Mouse (Mus musculus) liver, embryonic 13.5 days (tissue): ENCODE measurements around the gene Tspan9. TPM values are rescaled to one million over a fixed set of nuclear protein-coding genes. Genes with fewer than 3 reads are reported as not detected.

Source experiments
- ATAC-seq: fragments of 200-750 bp; cut with Nextera tagmentation; 2 replicates; pipeline ENCODE4 v1.8.0; 2017; ENCODE audit warnings: low read depth, mild to moderate bottlenecking, moderate number of reproducible peaks, moderate library complexity
- DNase-seq: peaks from one replicate; pipeline ENCODE4 v3.0.0; 2022
- H3K27ac ChIP-seq: fragments of 300-500 bp; sonication (generic); 2 replicates; pipeline ENCODE4 v1.5.1; 2015; ENCODE audit warnings: moderate library complexity, mild to moderate bottlenecking, inconsistent platforms
- H3K27me3 ChIP-seq: fragments of 300-500 bp; sonication (generic); 2 replicates; pipeline ENCODE4 v1.6.1; 2015; ENCODE audit warnings: mild to moderate bottlenecking, inconsistent platforms
- H3K36me3 ChIP-seq: fragments of 300-500 bp; sonication (generic); 2 replicates; pipeline ENCODE4 v1.6.1; 2015; ENCODE audit warnings: mild to moderate bottlenecking, inconsistent platforms
- H3K4me1 ChIP-seq: fragments of 300-500 bp; sonication (generic); replicated peaks from 2 replicates; pipeline ENCODE4 v1.6.1; 2015; ENCODE audit warnings: inconsistent platforms
- H3K4me2 ChIP-seq: fragments of 300-500 bp; sonication (generic); 2 replicates; pipeline ENCODE4 v1.6.1; 2015; ENCODE audit warnings: inconsistent platforms, mild to moderate bottlenecking, moderate library complexity
- H3K4me3 ChIP-seq: fragments of 300-500 bp; sonication (generic); replicated peaks from 2 replicates; pipeline ENCODE4 v1.5.1; 2015; ENCODE audit warnings: mild to moderate bottlenecking, inconsistent platforms
- H3K9ac ChIP-seq: fragments of 300-500 bp; sonication (generic); 2 replicates; pipeline ENCODE4 v1.6.1; 2015; ENCODE audit warnings: mild to moderate bottlenecking, inconsistent platforms
- H3K9me3 ChIP-seq: fragments of 300-500 bp; sonication (generic); replicated peaks from 2 replicates; pipeline ENCODE4 v1.6.1; 2016; ENCODE audit warnings: inconsistent platforms
- WGBS: fragments of 180-500 bp; shearing (Covaris S2); methylation state at CpG from one replicate; pipeline ENCODE4 v1.1.7; 2015; ENCODE audit not compliant: insufficient replicate concordance; 5-methylcytosine and 5-hydroxymethylcytosine counted together
- polyA plus RNA-seq: library from polyadenylated mRNA; unstranded; fragments of >200 nt; fragmentation: Nextera tagmentation; extraction: Ambion mirVana; gene quantifications from 2 replicates; pipeline ENCODE4 v1.2.1, GENCODE M21; 2015

Gene Tspan9
- polyA plus RNA-seq, 1 experiment from 2014 or later = 16.9 TPM

DNA sequence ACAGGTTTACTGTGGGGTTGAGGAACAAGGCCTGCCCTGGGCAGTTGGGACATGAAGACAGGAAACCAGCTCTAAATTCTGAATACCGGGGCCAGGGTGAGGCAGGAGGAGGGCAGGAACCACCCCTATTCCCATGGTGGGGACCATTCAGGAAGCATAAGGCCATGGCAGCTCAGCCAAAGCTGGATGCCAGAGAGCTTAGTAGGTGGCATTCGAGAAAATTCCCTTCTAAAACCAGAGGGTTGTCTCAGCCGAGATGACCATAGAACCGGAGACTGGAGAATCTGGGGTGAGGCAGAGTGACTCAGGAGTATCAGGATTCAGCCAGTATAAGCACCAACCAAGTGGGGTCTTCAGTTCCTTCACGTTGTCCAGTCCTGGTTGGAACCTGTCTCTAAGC, 171.5 kb downstream of the Tspan9 start:
- Histone ChIP-seq H3K4me2 (no peak overlapping the region), H3K27me3 (no peaks in the 10 kb centered on the region), H3K9ac (no peak overlapping the region), H3K4me1 (no peaks in the 10 kb centered on the region), H3K27ac (no peak overlapping the region), H3K9me3 (no peaks in the 10 kb centered on the region), H3K36me3 (no peaks in the 10 kb centered on the region), H3K4me3 (no peak overlapping the region)
- WGBS = 59% methylated on average over 5 of the region's 5 CpGs
- ATAC-seq = no peak
- DNase-seq = no peak

DNA sequence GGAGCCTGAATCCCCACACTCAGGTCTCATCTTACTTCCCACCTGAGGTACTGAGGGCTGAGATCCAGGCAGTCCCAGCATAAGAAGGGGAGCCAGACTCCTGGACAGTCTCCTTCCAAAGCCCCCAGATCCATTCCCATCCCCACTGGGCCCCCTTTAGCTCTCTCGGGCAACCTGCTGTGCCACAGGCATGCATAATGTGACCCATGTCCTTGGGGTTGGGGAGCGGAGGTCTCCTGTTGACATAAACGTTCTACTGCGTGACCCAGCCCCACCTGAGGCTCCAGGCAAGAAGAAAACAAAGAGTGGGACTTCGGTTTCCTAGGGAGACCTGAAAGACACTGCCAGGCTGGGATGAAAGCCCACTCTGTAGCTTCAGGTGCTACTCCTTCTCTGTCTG, 172.5 kb downstream of the Tspan9 start:
- Histone ChIP-seq H3K27me3 (no peaks in the 10 kb centered on the region), H3K27ac (no peak overlapping the region), H3K4me3 (no peak overlapping the region), H3K4me2 (no peak overlapping the region), H3K36me3 (no peaks in the 10 kb centered on the region), H3K9ac (no peak overlapping the region), H3K4me1 (no peaks in the 10 kb centered on the region), H3K9me3 (no peaks in the 10 kb centered on the region)
- DNase-seq = no peak
- ATAC-seq = no peak
- 49% methylated on average over 5 of the region's 5 CpGs for WGBS

DNA sequence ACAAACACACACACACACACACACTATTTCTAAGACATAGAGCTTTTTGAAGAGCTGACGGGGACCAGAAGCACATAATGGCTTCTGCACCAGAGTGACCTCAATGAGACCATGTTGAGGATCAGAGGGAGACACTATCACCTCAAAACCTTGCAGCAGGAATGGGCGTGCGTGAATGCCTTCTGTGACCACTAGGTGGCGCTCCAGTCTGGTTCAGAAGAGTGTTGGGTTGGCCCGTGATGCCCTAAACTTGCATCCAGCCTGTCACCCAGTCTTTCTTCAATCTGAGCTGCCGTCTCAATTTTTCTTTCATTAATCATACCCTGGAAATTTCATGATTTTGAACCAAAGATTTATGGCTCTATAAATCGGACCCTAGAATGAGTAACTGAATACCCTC, 173.3 kb downstream of the Tspan9 start:
- Histone ChIP-seq H3K27ac (no peak overlapping the region), H3K4me1 (no peaks in the 10 kb centered on the region), H3K27me3 (no peaks in the 10 kb centered on the region), H3K4me2 (no peak overlapping the region), H3K36me3 (peaks cover 4% of the 10 kb centered on the region; the same call in 1 of the 2 replicates), H3K9me3 (no peaks in the 10 kb centered on the region), H3K4me3 (no peak overlapping the region), H3K9ac (no peak overlapping the region)
- DNase-seq (peak; percentile 18), ATAC-seq (no peak)
- 8% methylated on average over 7 of the region's 7 CpGs for WGBS

DNA sequence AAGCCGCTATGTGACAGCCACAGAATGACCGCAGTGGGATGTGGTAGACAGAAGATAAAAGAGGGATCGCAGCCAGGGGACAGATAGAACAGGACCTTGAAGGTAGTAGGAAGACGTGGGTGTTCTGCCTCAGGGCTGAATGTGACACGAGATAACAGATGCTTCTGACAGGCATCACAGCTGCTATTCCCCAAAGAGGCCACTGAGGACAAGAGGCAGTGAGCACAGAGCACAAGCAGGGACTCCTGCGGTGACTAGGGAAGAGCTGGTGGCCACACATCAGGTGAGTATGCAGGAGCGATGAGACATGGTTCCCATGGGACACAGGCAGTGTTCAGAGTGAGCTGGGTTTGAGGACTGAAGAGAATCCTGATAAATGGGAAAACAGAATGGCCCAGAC, 173.7 kb downstream of the Tspan9 start:
- H3K9ac ChIP-seq = no peak overlapping the region
- H3K4me1 ChIP-seq = no peaks in the 10 kb centered on the region
- DNase-seq = no peak
- no peak overlapping the region for H3K4me3 ChIP-seq
- no peak for ATAC-seq
- 30% methylated on average over 7 of the region's 7 CpGs for WGBS
- no peaks in the 10 kb centered on the region for H3K27me3 ChIP-seq
- no peak overlapping the region for H3K27ac ChIP-seq
- no peaks in the 10 kb centered on the region for H3K9me3 ChIP-seq
- no peak overlapping the region for H3K4me2 ChIP-seq
- H3K36me3 ChIP-seq = peaks cover 7% of the 10 kb centered on the region; the same call in 1 of the 2 replicates

DNA sequence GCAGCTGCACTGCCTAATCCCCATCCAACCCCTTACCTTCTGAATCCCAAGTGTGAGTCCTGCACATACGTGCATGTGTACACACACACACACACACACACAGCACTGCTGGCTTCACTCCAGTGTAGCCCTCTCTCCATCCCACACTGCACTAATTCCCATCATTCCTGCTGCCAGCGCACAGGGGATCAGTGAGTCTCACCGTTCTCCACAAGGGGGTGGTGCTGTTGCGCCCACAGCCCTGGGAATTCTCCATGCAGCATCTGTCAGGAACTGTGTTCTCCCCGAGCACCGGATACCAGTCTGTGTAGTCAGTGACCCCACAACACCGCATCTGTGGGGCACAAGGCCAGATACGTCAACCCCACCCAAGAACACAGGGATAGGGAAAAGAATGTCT, 177.9 kb downstream of the Tspan9 start:
- ATAC-seq = no peak
- no peak for DNase-seq
- WGBS = 67% methylated on average over 8 of the region's 8 CpGs
- Histone ChIP-seq H3K36me3 (peaks cover 9% of the 10 kb centered on the region; the same call in 1 of the 2 replicates), H3K4me1 (no peaks in the 10 kb centered on the region), H3K4me3 (no peak overlapping the region), H3K27ac (no peak overlapping the region), H3K27me3 (no peaks in the 10 kb centered on the region), H3K9ac (no peak overlapping the region), H3K9me3 (no peaks in the 10 kb centered on the region), H3K4me2 (no peak overlapping the region)

DNA sequence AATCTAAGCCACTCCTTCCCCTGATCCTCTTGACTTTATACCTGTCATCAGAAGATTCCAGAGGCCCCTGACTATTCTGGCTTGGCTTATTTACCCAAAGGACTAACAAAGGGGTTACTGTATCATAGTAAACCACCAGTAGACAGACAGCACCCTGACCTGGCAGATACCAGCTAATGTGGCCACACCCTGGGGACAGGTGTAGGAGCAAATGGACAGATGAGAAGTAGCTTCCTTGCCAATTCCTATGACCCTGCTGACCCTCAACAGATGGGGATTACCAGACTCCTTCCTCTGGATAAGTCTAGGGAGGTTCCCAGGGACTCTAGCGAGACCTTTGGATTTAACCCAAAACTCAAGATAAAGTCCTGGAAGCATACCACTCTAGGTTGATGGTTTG, 183.2 kb downstream of the Tspan9 start:
- Histone ChIP-seq H3K27ac (no peak overlapping the region), H3K27me3 (no peaks in the 10 kb centered on the region), H3K9me3 (no peaks in the 10 kb centered on the region), H3K4me1 (no peaks in the 10 kb centered on the region), H3K9ac (no peak overlapping the region), H3K4me3 (no peak overlapping the region), H3K4me2 (no peak overlapping the region), H3K36me3 (peaks cover 6% of the 10 kb centered on the region; the same call in 1 of the 2 replicates)
- WGBS = 86% methylated on average over 1 of the region's 1 CpGs
- ATAC-seq (no peak), DNase-seq (no peak)

DNA sequence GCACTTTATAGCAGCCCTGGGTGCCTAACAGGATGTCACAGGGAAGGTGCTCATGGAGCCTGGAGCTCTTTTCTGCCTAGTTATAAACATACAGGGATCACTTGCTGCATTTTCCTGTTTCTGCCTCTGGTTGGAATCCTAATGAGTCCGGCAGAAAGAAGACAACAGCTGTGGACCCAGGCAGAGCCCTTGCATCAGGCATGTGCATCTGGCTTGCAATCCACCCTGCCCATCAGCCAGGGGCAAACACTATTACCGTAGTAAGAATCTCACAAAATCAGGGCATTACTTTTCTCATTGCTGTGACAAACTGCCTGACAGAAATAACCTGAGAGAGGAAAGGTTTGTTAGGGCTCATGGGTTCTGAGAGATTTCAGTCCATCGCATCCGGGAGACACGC, 187.2 kb downstream of the Tspan9 start:
- H3K4me2 ChIP-seq = no peak overlapping the region
- ATAC-seq = no peak
- no peaks in the 10 kb centered on the region for H3K9me3 ChIP-seq
- no peaks in the 10 kb centered on the region for H3K36me3 ChIP-seq
- H3K27me3 ChIP-seq = no peaks in the 10 kb centered on the region
- no peak overlapping the region for H3K4me3 ChIP-seq
- no peak overlapping the region for H3K27ac ChIP-seq
- WGBS = 35% methylated on average over 5 of the region's 5 CpGs
- no peak for DNase-seq
- no peaks in the 10 kb centered on the region for H3K4me1 ChIP-seq
- no peak overlapping the region for H3K9ac ChIP-seq

DNA sequence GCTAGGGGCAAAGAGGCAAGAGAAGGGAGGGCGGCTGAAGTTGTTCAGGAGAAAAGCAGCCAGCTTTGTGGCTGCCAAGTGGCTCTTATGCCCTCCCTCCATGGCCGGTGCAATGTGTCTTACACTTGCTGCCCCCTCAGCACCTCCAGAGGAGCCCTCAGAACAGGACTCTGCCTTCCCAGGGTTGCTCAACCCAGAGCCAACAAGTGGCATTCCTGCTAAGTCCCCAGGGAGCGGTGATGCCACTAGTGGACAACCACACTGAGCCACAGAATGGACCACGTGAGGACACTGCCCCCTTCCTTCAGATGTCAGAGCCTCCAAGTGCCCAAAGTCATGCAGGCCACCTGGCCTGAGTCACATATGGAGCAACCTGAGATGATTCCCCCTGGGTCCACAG, 190.3 kb downstream of the Tspan9 start:
- WGBS = 60% methylated on average over 4 of the region's 4 CpGs

DNA sequence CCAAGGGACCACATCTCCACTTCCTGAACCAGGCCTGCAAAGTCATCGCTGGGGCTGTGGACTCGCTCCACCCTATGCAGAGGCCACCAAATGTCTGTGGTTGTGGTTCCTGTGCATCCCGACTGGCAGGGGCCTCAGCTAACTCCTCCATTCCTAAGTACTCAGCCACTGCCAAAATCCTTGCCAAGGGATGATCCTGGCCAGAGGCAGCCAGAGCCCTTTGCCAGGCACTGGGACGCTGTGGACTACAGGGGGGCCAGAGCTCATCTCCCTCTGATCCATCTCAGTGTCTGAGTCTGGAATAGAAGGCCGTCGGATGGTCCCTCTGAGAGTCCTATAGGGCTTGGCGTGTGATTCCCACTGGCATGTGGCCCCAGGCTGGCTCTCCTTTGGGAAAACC, 193.5 kb downstream of the Tspan9 start:
- Histone ChIP-seq H3K4me3 (no peak overlapping the region), H3K27me3 (no peaks in the 10 kb centered on the region), H3K27ac (no peak overlapping the region), H3K4me1 (no peaks in the 10 kb centered on the region), H3K9ac (no peak overlapping the region), H3K4me2 (no peak overlapping the region), H3K9me3 (no peaks in the 10 kb centered on the region), H3K36me3 (no peaks in the 10 kb centered on the region)
- no peak for ATAC-seq
- 52% methylated on average over 7 of the region's 7 CpGs for WGBS
- no peak for DNase-seq

More for the DNA sequence above, 190.3 kb downstream of the Tspan9 start:
- no peak overlapping the region for H3K4me3 ChIP-seq
- ATAC-seq = no peak
- no peaks in the 10 kb centered on the region for H3K9me3 ChIP-seq
- no peak overlapping the region for H3K9ac ChIP-seq
- no peaks in the 10 kb centered on the region for H3K36me3 ChIP-seq
- no peaks in the 10 kb centered on the region for H3K4me1 ChIP-seq
- no peak overlapping the region for H3K4me2 ChIP-seq
- H3K27ac ChIP-seq = no peak overlapping the region
- H3K27me3 ChIP-seq = no peaks in the 10 kb centered on the region
- no peak for DNase-seq

DNA sequence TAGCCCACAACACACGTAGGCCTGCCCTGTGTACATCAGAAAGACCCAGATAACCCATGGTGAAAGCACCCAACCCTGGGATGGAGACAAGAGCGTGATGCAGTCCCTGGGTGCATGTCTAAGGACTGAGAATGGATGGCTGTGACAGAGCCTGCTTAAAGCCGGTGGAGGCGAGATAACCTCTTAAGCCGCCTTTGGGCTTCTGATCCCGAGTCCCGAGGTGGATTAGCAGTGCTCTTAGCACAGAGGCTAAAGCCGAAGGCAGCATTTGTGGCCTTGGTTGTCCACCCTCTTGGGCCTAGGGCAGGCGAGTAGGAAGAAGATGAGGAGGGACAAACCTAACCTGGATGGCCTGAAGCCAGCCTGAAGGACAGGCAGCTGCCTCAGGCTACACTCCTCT, 194.7 kb downstream of the Tspan9 start:
- no peak overlapping the region for H3K27ac ChIP-seq
- no peaks in the 10 kb centered on the region for H3K36me3 ChIP-seq
- H3K9ac ChIP-seq = no peak overlapping the region
- no peaks in the 10 kb centered on the region for H3K27me3 ChIP-seq
- DNase-seq (no peak), ATAC-seq (no peak)
- H3K4me1 ChIP-seq = no peaks in the 10 kb centered on the region
- H3K9me3 ChIP-seq = no peaks in the 10 kb centered on the region
- 70% methylated on average over 9 of the region's 9 CpGs for WGBS
- H3K4me3 ChIP-seq = no peak overlapping the region
- no peak overlapping the region for H3K4me2 ChIP-seq

DNA sequence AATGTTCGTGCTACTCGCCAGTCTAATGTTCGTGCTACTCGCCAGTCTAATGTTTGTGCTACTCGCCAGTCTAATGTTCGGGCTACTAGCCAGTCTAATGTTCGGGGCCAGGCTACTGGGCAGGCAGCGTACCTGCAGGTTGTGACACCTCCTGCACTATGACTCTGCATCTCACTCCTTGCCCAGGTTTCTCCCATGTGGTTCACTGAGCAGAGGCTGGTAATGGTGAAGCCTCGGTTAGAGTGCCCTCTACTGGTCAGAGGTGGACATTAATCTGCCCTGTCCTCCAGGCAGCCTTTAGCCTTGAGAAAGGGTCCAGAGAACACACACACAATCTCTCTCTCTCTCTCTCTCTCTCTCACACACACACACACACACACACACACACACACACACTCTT, 197.7 kb downstream of the Tspan9 start:
- H3K27me3 ChIP-seq = no peaks in the 10 kb centered on the region
- no peak overlapping the region for H3K9ac ChIP-seq
- DNase-seq = peak; percentile 13
- no peak overlapping the region for H3K27ac ChIP-seq
- H3K4me2 ChIP-seq = no peak overlapping the region
- H3K4me3 ChIP-seq = no peak overlapping the region
- no peaks in the 10 kb centered on the region for H3K4me1 ChIP-seq
- no peaks in the 10 kb centered on the region for H3K9me3 ChIP-seq
- WGBS = 56% methylated on average over 9 of the region's 9 CpGs
- no peaks in the 10 kb centered on the region for H3K36me3 ChIP-seq
- no peak for ATAC-seq

DNA sequence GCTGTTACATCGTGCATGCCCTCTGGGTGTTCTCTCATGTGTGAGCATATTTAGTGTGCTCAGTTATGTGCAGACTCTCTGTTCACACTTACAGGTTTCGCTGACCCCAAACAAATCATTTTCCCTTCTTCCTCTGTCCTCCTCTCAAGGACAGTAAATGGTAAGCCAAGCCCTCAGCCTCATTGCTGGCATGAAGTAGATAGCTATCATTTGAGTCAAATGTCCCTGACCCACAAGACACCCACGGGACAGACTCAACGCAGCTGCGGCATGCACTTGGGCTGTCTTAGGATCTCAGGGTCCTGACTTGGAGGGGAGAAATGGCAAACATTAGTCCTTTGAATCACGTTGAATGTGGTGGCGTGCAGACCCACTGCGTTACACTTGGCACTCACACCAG, 201.0 kb downstream of the Tspan9 start:
- no peak overlapping the region for H3K4me3 ChIP-seq
- H3K4me2 ChIP-seq = no peak overlapping the region
- WGBS = 76% methylated on average over 8 of the region's 8 CpGs
- H3K27ac ChIP-seq = no peak overlapping the region
- DNase-seq (no peak), ATAC-seq (no peak)
- no peaks in the 10 kb centered on the region for H3K4me1 ChIP-seq
- no peaks in the 10 kb centered on the region for H3K9me3 ChIP-seq
- no peak overlapping the region for H3K9ac ChIP-seq
- no peaks in the 10 kb centered on the region for H3K27me3 ChIP-seq
- no peaks in the 10 kb centered on the region for H3K36me3 ChIP-seq
